Mouse (Mus musculus): ENCODE data around the gene Clip2. TPM values are rescaled to one million over a fixed set of nuclear protein-coding genes. Genes with fewer than 3 reads are reported as not detected.

Clip2 gene
- polyA plus RNA-seq, 1 experiment from 2014 or later: 11.2 TPM

DNA sequence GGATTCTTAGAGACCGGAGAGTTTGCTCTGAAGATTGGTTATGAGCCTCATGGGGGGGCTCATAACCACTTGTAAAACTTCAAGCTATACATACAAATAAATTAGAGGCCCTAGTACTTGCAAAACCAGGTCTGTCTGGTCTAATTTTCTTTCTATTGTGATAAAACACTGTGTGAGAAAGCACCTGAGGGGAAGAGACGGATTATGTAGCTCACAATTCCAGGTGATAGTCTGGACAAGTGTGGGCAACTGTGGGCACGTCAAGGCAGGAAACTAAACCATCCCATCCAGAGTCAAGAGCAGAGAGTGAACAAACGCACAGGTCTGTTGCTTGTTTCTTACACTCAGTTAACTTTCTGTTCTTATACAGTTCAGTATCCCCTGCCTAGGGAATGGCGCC, 32.8 kb downstream of the Clip2 start:
- 94% methylated on average over 5 of the region's 5 CpGs for WGBS
- Histone ChIP-seq H3K27ac (no peak overlapping the region), H3K4me2 (replicated peaks) (no peak overlapping the region), H3K9me3 (no peaks in the 10 kb centered on the region), H3K4me3 (no peak overlapping the region), H3K27me3 (replicated peaks) (no peaks in the 10 kb centered on the region), H3K36me3 (peaks cover 85% of the 10 kb centered on the region), H3K9ac (no peak overlapping the region), H3K4me1 (no peaks in the 10 kb centered on the region)
- no peak for ATAC-seq (ENCODE audit: low FRiP score, low read depth)

DNA sequence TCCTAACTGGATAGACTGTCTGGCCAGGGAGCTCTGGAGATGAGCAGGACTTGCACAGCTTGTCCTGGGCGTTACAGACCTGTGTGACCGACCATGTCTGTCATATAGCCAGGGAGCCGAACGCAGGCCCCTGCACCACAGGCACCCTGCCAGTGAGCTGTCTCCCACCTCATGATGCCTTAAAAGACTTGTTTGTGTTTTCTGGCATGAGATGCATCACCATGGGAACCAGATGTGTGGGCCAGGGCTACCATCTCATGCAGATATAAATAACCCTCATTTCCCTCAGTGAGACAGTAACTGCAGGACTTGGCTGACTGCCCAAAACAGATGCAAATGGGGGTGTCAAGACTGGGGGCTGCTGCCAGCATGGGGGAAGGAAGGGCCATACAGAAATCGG, 40.1 kb downstream of the Clip2 start:
- ATAC-seq (ENCODE audit: low FRiP score, low read depth): peak; percentile 82

DNA sequence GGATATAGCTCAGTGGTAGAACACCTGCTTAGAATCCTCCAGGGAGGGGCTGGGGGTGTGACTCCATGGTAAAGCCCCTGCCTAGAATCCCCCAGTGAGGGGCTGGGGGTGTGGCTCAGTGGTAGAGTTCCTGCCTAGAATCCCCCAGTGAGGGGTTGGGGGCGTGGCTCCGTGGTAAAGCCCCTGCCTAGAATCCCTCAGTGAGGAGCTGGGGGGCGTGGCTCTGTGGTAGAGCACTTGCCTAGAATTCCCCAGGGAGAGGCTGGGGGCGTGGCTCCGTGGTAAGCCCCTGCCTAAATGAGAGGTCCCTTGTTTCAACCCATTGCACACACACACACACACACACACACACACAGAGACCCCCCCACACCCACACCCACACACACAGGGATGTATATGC, 42.0 kb downstream of the Clip2 start:
- Histone ChIP-seq H3K9me3 (no peaks in the 10 kb centered on the region), H3K4me3 (no peak overlapping the region), H3K27me3 (replicated peaks) (no peaks in the 10 kb centered on the region), H3K27ac (no peak overlapping the region), H3K4me1 (peaks cover 19% of the 10 kb centered on the region; the same call in 1 of the 2 replicates), H3K4me2 (replicated peaks) (no peak overlapping the region), H3K9ac (no peak overlapping the region), H3K36me3 (peaks cover 82% of the 10 kb centered on the region)
- 77% methylated on average over 5 of the region's 5 CpGs for WGBS
- ATAC-seq (ENCODE audit: low FRiP score, low read depth): no peak

More for the DNA sequence above, 40.1 kb downstream of the Clip2 start:
- Histone ChIP-seq H3K9me3 (no peaks in the 10 kb centered on the region), H3K4me3 (no peak overlapping the region), H3K27ac (no peak overlapping the region), H3K36me3 (peaks cover 91% of the 10 kb centered on the region), H3K4me2 (replicated peaks) (no peak overlapping the region), H3K4me1 (peaks cover 7% of the 10 kb centered on the region; the same call in 1 of the 2 replicates), H3K9ac (no peak overlapping the region), H3K27me3 (replicated peaks) (no peaks in the 10 kb centered on the region)
- 50% methylated on average over 5 of the region's 5 CpGs for WGBS

DNA sequence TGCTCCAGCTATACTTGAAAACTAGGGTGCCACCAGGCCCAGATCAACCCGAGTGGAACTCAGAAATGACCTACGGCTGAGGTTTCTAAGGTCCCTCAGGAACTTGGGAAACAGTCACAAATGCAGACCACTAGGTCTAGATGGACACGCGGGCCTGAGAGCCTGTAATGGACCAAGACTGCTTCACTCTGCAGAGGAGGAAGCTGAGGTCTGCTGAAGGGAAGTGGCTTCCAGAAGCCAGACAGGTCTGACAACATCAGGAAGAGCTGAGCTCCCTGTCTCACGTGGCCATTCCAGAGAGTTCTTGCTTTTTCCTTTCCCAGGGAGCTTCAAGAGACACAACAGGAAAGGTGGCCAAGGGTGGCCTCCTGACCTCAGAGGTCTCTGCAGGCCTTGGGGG, 43.3 kb downstream of the Clip2 start:
- H3K27me3 ChIP-seq (replicated peaks): no peaks in the 10 kb centered on the region
- H3K9ac ChIP-seq: no peak overlapping the region
- ATAC-seq (ENCODE audit: low FRiP score, low read depth): no peak
- H3K4me2 ChIP-seq (replicated peaks): no peak overlapping the region
- H3K36me3 ChIP-seq: peaks cover 81% of the 10 kb centered on the region
- no peak overlapping the region for H3K4me3 ChIP-seq
- H3K27ac ChIP-seq: no peak overlapping the region
- H3K4me1 ChIP-seq: peaks cover 30% of the 10 kb centered on the region; the same call in 1 of the 2 replicates
- 87% methylated on average over 5 of the region's 5 CpGs for WGBS
- no peaks in the 10 kb centered on the region for H3K9me3 ChIP-seq

DNA sequence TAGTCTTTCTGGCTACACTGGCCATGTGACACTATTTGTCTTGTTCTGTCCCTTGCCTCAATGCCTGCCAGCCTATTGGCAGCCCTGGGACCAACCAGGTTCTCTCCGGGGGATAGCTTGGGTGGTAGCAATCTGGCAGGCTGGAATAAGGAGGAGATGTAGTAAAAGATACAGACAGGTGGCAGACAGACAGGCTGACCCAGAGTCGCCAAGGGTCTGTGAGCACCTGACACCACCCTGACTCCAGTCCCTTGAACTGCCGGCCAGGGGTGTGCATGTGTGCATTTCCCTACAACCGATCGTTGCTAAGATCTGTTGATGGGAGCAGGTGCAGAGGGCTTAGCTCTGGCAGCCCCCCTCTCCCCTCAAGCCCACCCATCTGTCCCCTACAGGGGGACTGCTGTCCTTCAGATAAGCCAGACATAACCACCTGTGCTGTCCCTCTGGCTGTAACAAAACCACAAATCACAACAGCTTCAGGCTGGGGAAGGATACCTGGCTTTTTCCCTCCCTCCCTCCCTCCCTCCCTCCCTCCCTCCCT, 44.3 kb downstream of the Clip2 start:
- WGBS: 74% methylated on average over 5 of the region's 5 CpGs
- no peak overlapping the region for H3K27ac ChIP-seq
- H3K27me3 ChIP-seq (replicated peaks): no peaks in the 10 kb centered on the region
- H3K36me3 ChIP-seq: peaks cover 81% of the 10 kb centered on the region
- H3K4me3 ChIP-seq: no peak overlapping the region
- no peaks in the 10 kb centered on the region for H3K9me3 ChIP-seq
- no peak for ATAC-seq (ENCODE audit: low FRiP score, low read depth)
- peaks cover 29% of the 10 kb centered on the region; the same call in 1 of the 2 replicates for H3K4me1 ChIP-seq
- H3K4me2 ChIP-seq (replicated peaks): no peak overlapping the region
- no peak overlapping the region for H3K9ac ChIP-seq

DNA sequence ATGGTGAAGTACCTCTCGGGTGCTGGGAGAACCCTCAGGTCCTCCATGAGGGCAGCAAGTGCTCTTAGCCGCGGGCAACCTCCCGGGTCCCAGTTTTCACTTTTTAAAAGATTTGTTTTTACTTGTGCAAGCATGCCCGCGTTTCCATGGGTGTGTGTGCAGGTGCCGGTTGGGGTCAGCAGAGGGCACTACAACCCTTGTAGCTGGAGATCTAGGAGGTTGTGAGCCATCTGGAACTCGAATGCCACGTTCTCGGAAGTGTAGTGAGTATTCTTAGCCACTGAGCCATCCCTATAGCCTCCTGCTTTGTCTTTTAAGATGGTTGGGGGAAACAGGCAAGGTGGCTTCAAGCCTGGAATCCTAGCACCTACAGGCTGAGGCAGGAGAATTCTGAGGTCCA, 44.9 kb downstream of the Clip2 start:
- no peak overlapping the region for H3K4me3 ChIP-seq
- no peaks in the 10 kb centered on the region for H3K27me3 ChIP-seq (replicated peaks)
- WGBS: 23% methylated on average over 10 of the region's 10 CpGs
- H3K9ac ChIP-seq: no peak overlapping the region
- no peak overlapping the region for H3K27ac ChIP-seq
- ATAC-seq (ENCODE audit: low FRiP score, low read depth): no peak
- H3K4me2 ChIP-seq (replicated peaks): no peak overlapping the region
- H3K4me1 ChIP-seq: peaks cover 23% of the 10 kb centered on the region; the same call in 1 of the 2 replicates
- H3K9me3 ChIP-seq: no peaks in the 10 kb centered on the region
- H3K36me3 ChIP-seq: peaks cover 81% of the 10 kb centered on the region

DNA sequence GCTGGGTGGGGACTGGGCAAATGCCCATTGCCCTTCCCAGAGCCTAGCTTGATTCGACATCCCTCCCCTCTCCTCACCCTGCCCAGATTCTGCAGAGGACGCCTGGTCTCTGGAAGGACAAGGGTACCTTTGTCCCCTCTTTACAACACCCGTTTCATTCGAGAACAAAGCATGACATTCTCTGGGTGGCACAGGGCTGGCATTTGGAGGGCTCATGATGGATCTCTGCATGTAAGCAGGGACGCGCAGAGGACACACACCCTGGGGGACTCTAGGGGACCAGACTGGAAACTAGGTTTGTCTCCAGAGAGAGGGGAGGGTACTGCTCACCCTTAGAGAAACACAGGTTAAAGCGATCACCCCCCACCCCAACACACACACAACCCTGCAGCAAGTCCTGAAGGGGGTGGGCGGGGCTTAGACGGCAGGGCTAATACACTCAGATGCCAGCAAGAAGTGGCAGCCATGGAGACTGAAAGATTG, 46.4 kb downstream of the Clip2 start:
- Histone ChIP-seq H3K4me1 (peaks cover 23% of the 10 kb centered on the region; the same call in 1 of the 2 replicates), H3K9ac (no peak overlapping the region), H3K9me3 (no peaks in the 10 kb centered on the region), H3K27me3 (replicated peaks) (no peaks in the 10 kb centered on the region), H3K27ac (no peak overlapping the region), H3K4me2 (replicated peaks) (no peak overlapping the region; the same call in 1 of the 2 replicates), H3K36me3 (peaks cover 81% of the 10 kb centered on the region), H3K4me3 (no peak overlapping the region)
- 56% methylated on average over 9 of the region's 9 CpGs for WGBS
- ATAC-seq (ENCODE audit: low FRiP score, low read depth): peak; percentile 77

DNA sequence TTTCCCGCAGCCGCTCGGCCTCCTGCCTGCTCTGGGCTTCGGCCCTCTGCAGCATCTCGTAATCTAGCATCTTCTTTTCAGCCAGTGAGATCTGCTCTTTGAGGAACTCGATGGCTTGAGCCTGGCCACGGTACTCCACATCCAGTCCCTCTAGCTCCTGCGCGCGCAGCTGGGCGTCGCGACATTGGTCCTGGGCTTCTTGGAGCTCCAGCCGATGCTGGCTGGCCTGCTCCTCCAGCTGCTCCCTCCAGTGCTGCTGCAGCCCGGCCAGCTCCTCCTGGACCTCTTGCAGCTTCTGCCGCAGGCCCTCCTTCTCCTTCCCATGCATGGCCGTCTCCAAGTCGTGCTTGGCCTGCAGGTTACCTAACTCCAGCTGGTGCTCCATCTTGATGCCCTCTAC, 49.6 kb downstream of the Clip2 start:
- Histone ChIP-seq H3K9me3 (no peaks in the 10 kb centered on the region), H3K4me3 (no peak overlapping the region), H3K27ac (no peak overlapping the region), H3K27me3 (replicated peaks) (no peaks in the 10 kb centered on the region), H3K36me3 (peaks cover 74% of the 10 kb centered on the region), H3K4me2 (replicated peaks) (no peak overlapping the region), H3K4me1 (peaks cover 23% of the 10 kb centered on the region; the same call in 1 of the 2 replicates), H3K9ac (no peak overlapping the region)
- no peak for ATAC-seq (ENCODE audit: low FRiP score, low read depth)
- 92% methylated on average over 18 of the region's 18 CpGs for WGBS

DNA sequence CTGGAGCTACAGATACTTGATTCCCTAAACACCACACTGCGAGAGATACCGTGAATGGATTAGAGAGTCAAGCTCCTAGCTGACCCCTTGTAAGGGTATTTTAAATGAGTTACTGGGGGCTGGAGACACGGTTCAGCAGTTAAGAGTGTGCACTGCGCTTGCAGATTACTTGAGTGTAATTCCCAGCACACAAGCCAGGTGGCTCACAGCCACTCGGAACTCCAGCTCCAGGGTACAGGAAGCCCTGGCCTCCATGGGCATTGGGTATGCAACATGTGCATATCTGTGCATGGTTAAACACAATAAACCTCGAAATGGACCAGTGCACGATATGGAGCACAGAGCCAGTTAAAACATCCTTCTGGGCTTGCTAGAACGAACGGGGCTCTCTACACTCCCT, 50.8 kb downstream of the Clip2 start:
- no peak overlapping the region for H3K4me3 ChIP-seq
- no peak overlapping the region for H3K27ac ChIP-seq
- H3K36me3 ChIP-seq: peaks cover 83% of the 10 kb centered on the region
- ATAC-seq (ENCODE audit: low FRiP score, low read depth): no peak
- no peak overlapping the region for H3K9ac ChIP-seq
- H3K27me3 ChIP-seq (replicated peaks): no peaks in the 10 kb centered on the region
- no peak overlapping the region for H3K4me2 ChIP-seq (replicated peaks)
- H3K4me1 ChIP-seq: peaks cover 22% of the 10 kb centered on the region; the same call in 1 of the 2 replicates
- WGBS: 89% methylated on average over 9 of the region's 9 CpGs
- no peaks in the 10 kb centered on the region for H3K9me3 ChIP-seq

DNA sequence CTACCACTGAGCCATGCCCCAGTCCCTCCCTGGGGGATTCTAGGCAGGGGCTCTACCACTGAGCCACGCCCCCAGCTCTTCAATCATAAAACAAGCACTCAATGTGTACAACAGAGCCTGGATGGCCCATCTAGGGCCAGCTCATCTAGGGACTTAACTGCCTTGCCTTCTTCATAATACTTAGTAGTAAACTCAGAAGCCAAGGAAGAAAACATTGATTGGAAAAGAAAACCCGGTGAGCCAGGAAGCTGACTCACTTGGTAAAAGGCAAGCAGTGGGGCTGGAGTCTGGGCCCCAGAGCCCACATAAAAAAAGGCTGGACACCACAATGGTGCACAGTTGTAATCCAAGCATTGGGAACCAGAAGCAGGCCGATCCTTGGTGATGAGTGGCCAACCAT, 51.6 kb downstream of the Clip2 start:
- Histone ChIP-seq H3K4me2 (replicated peaks) (no peak overlapping the region), H3K9ac (no peak overlapping the region), H3K9me3 (no peaks in the 10 kb centered on the region), H3K4me1 (peaks cover 14% of the 10 kb centered on the region; the same call in 1 of the 2 replicates), H3K27me3 (replicated peaks) (no peaks in the 10 kb centered on the region), H3K27ac (no peak overlapping the region), H3K36me3 (peaks cover 87% of the 10 kb centered on the region), H3K4me3 (no peak overlapping the region)
- no peak for ATAC-seq (ENCODE audit: low FRiP score, low read depth)
- 93% methylated on average over 3 of the region's 3 CpGs for whole genome bisulfite sequencing

DNA sequence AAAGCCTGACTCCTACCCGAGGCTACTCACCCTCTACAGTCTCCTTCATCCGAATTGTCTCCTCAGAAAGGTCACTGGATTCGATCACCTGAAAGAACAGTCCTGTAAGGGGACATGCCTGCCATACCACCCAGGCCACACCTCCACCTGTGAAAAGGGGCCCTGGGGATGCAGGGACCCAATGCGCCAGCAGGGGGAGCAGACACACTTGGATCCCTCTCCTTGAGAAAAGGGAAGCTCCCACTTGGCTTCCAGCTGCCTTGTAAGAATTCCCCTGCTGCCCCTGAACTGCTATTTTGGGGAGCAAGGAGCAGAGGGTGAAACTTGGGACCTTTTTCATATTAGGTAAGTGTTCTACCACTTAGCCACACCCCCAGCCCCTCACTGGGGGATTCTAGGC, 52.2 kb downstream of the Clip2 start:
- 0 out of 2 replicates have a peak, but pooled peaks cover 11% of the 10 kb centered on the region for H3K4me1 ChIP-seq
- H3K36me3 ChIP-seq: peaks cover 89% of the 10 kb centered on the region
- no peaks in the 10 kb centered on the region for H3K9me3 ChIP-seq
- no peak overlapping the region for H3K27ac ChIP-seq
- ATAC-seq (ENCODE audit: low FRiP score, low read depth): no peak
- H3K4me3 ChIP-seq: no peak overlapping the region
- no peaks in the 10 kb centered on the region for H3K27me3 ChIP-seq (replicated peaks)
- no peak overlapping the region for H3K4me2 ChIP-seq (replicated peaks)
- 81% methylated on average over 4 of the region's 4 CpGs for WGBS
- no peak overlapping the region for H3K9ac ChIP-seq

DNA sequence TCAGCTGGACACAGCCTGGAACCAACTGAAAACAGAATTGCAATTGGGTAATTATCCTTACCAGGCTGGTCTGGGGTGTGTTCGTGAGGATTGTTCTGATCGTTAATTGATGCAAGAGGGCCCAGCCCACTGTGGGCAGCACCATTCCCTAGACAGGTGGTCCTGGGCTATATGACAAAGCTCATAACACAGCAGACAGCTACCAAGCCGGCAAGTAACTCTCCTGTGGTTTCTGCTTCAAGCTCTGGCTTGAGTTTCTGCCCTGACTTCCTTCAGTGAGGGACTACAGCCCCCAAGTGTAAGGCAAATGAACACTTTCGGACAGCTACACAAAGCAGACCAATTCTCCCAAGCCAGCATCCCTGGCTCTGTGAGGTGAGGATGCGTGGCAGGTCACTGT, 55.2 kb downstream of the Clip2 start:
- Histone ChIP-seq H3K27me3 (replicated peaks) (no peaks in the 10 kb centered on the region), H3K4me1 (no peaks in the 10 kb centered on the region), H3K4me2 (replicated peaks) (no peak overlapping the region), H3K27ac (no peak overlapping the region), H3K9me3 (no peaks in the 10 kb centered on the region), H3K9ac (no peak overlapping the region), H3K4me3 (no peak overlapping the region), H3K36me3 (peaks cover 83% of the 10 kb centered on the region)
- ATAC-seq (ENCODE audit: low FRiP score, low read depth): no peak
- 94% methylated on average over 5 of the region's 5 CpGs for WGBS

DNA sequence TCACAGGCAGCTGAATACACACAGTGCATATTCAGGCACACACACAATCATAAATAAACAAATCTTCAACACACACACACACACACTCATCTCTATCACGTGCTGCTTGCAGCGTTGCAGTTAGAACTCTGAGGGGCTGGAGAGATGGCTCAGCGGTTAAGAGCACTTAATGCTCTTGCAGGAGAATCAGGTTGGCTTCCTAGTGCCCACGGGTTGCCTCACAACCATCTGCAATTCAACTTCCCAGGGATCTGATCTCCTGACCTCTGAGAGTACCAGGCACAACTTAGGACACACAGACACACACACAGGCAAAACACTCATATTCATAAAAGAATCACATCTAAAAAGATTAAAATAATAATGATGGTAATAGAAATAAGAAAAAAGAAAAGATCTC, 56.4 kb downstream of the Clip2 start:
- Histone ChIP-seq H3K27ac (no peak overlapping the region), H3K4me3 (no peak overlapping the region), H3K27me3 (replicated peaks) (no peaks in the 10 kb centered on the region), H3K9ac (no peak overlapping the region), H3K36me3 (peaks cover 77% of the 10 kb centered on the region), H3K4me2 (replicated peaks) (no peak overlapping the region), H3K4me1 (no peaks in the 10 kb centered on the region), H3K9me3 (no peaks in the 10 kb centered on the region)
- WGBS: 83% methylated on average over 4 of the region's 4 CpGs
- no peak for ATAC-seq (ENCODE audit: low FRiP score, low read depth)

All from neural tube, embryonic 12.5 days (tissue).